Mouse (Mus musculus) E14TG2a.4 (cell line): ENCODE measurements around the gene Larp4.
A peak's percentile ranks its signal among the peaks of the same experiment; 100 is the strongest.

Source experiments
- H3K27me3 ChIP-seq: 2 replicates; pipeline ENCODE4 v1.6.1; 2014; ENCODE audit warnings: low read length, control low read depth; ENCODE audit not compliant: insufficient read depth
- H3K36me3 ChIP-seq: 2 replicates; pipeline ENCODE4 v1.6.1; 2014; ENCODE audit warnings: low read length, control low read depth; ENCODE audit not compliant: insufficient read depth
- H3K4me1 ChIP-seq: replicated peaks from 2 replicates; pipeline ENCODE4 v1.6.1; 2014; ENCODE audit warnings: low read depth, low read length, control low read depth
- H3K4me3 ChIP-seq: replicated peaks from 2 replicates; pipeline ENCODE4 v1.5.1; 2014; ENCODE audit warnings: mild to moderate bottlenecking, low read length
- H3K9me3 ChIP-seq: 2 replicates; pipeline ENCODE4 v1.6.1; 2014; ENCODE audit warnings: low read length, control low read depth
- CTCF ChIP-seq: conservative IDR thresholded peaks from 2 replicates; pipeline ENCODE4 v1.5.1; 2014; ENCODE audit warnings: low read length
- NANOG ChIP-seq: IDR thresholded peaks from 2 replicates; pipeline ENCODE4 v1.6.1; 2014; ENCODE audit warnings: borderline replicate concordance, low read length, mixed read lengths
- POU5F1 ChIP-seq: IDR thresholded peaks from 2 replicates; pipeline ENCODE4 v1.6.1; 2014; ENCODE audit warnings: low read length, borderline replicate concordance

Gene Larp4

GRCm38 (mm10) chr15:100041267-100042047, 71.6 kb downstream of the Larp4 start:
- H3K4me1 ChIP-seq: peaks cover 60% of the 10 kb centered on the region
- peaks cover 44% of the 10 kb centered on the region for H3K27me3 ChIP-seq
- TF ChIP-seq POU5F1 (no peak), CTCF (no peak), NANOG (peak; percentile 100)

GRCm38 (mm10) chr15:100042048-100042400, 72.2 kb downstream of the Larp4 start:
- no peaks in the 10 kb centered on the region for H3K9me3 ChIP-seq
- H3K4me1 ChIP-seq: peaks cover 65% of the 10 kb centered on the region
- peaks cover 41% of the 10 kb centered on the region for H3K27me3 ChIP-seq
- H3K36me3 ChIP-seq: peaks cover 5% of the 10 kb centered on the region
- H3K4me3 ChIP-seq: peak overlapping the region; percentile 37
- no peak for TF ChIP-seq NANOG
- no peak for TF ChIP-seq CTCF
- TF ChIP-seq POU5F1: no peak

More at GRCm38 (mm10) chr15:100041267-100042047, 71.6 kb downstream of the Larp4 start:
- Histone ChIP-seq H3K36me3 (no peaks in the 10 kb centered on the region), H3K9me3 (no peaks in the 10 kb centered on the region), H3K4me3 (peak overlapping the region; percentile 37)

GRCm38 (mm10) chr15:100045576-100045975, 75.7 kb downstream of the Larp4 start:
- peaks cover 57% of the 10 kb centered on the region for H3K4me1 ChIP-seq
- peaks cover 24% of the 10 kb centered on the region for H3K36me3 ChIP-seq
- H3K27me3 ChIP-seq: peaks cover 18% of the 10 kb centered on the region
- H3K4me3 ChIP-seq: no peak overlapping the region
- H3K9me3 ChIP-seq: no peaks in the 10 kb centered on the region
- no peak for TF ChIP-seq NANOG
- no peak for TF ChIP-seq POU5F1
- TF ChIP-seq CTCF: no peak

- Histone ChIP-seq H3K4me3 (no peak overlapping the region), H3K27me3 (peaks cover 5% of the 10 kb centered on the region; the same call in 1 of the 2 replicates)
These were observed 79.7 kb downstream of the Larp4 start for GRCm38 (mm10) chr15:100049496-100050087.

GRCm38 (mm10) chr15:100050940-100051339, 81.1 kb downstream of the Larp4 start:
- Histone ChIP-seq H3K4me3 (no peak overlapping the region), H3K27me3 (no peaks in the 10 kb centered on the region), H3K36me3 (peaks cover 24% of the 10 kb centered on the region), H3K4me1 (peaks cover 60% of the 10 kb centered on the region), H3K9me3 (no peaks in the 10 kb centered on the region)
- no peak for TF ChIP-seq POU5F1

More at GRCm38 (mm10) chr15:100049496-100050087, 79.7 kb downstream of the Larp4 start:
- TF ChIP-seq POU5F1 (no peak), NANOG (no peak), CTCF (no peak)
- peaks cover 64% of the 10 kb centered on the region for H3K4me1 ChIP-seq
- no peaks in the 10 kb centered on the region for H3K9me3 ChIP-seq
- H3K36me3 ChIP-seq: peaks cover 24% of the 10 kb centered on the region

GRCm38 (mm10) chr15:100052726-100053125, 82.9 kb downstream of the Larp4 start:
- Histone ChIP-seq H3K4me1 (peaks cover 65% of the 10 kb centered on the region), H3K4me3 (no peak overlapping the region), H3K36me3 (peaks cover 16% of the 10 kb centered on the region), H3K27me3 (no peaks in the 10 kb centered on the region), H3K9me3 (no peaks in the 10 kb centered on the region)
- TF ChIP-seq NANOG (no peak), CTCF (no peak), POU5F1 (no peak)

- no peaks in the 10 kb centered on the region for H3K27me3 ChIP-seq
These were observed 86.6 kb downstream of the Larp4 start for GRCm38 (mm10) chr15:100056397-100056908.

GRCm38 (mm10) chr15:100057698-100058097, 87.8 kb downstream of the Larp4 start:
- no peaks in the 10 kb centered on the region for H3K36me3 ChIP-seq
- H3K27me3 ChIP-seq: no peaks in the 10 kb centered on the region
- peaks cover 83% of the 10 kb centered on the region for H3K4me1 ChIP-seq
- H3K9me3 ChIP-seq: no peaks in the 10 kb centered on the region
- TF ChIP-seq POU5F1: no peak
- TF ChIP-seq CTCF: no peak
- no peak for TF ChIP-seq NANOG
- no peak overlapping the region for H3K4me3 ChIP-seq

More at GRCm38 (mm10) chr15:100056397-100056908, 86.6 kb downstream of the Larp4 start:
- TF ChIP-seq POU5F1 (no peak), CTCF (no peak), NANOG (no peak)
- no peaks in the 10 kb centered on the region for H3K9me3 ChIP-seq
- H3K4me1 ChIP-seq: peaks cover 82% of the 10 kb centered on the region
- H3K36me3 ChIP-seq: no peaks in the 10 kb centered on the region
- H3K4me3 ChIP-seq: no peak overlapping the region

GRCm38 (mm10) chr15:100058143-100058542, 88.3 kb downstream of the Larp4 start:
- TF ChIP-seq POU5F1: no peak
- TF ChIP-seq NANOG: no peak
- TF ChIP-seq CTCF: no peak
- Histone ChIP-seq H3K27me3 (no peaks in the 10 kb centered on the region), H3K9me3 (no peaks in the 10 kb centered on the region), H3K36me3 (no peaks in the 10 kb centered on the region), H3K4me1 (peaks cover 83% of the 10 kb centered on the region), H3K4me3 (no peak overlapping the region)
